Mouse (Mus musculus) thymus, postnatal 0 days (tissue): ENCODE measurements around the gene Terb2. TPM values are rescaled to one million over a fixed set of nuclear protein-coding genes. Genes with fewer than 3 reads are reported as not detected.

Experiments
- DNase-seq: peaks from one replicate; pipeline ENCODE4 v3.0.0-alpha.2; 2015; ENCODE audit warnings: low spot score
- polyA plus RNA-seq: library from polyadenylated mRNA; unstranded; fragments of >200 nt; fragmentation: Nextera tagmentation; extraction: Ambion mirVana; gene quantifications from 2 replicates; pipeline ENCODE4 v1.2.1, GENCODE M21; 2015

Gene Terb2
- not detected in 2 replicates for polyA plus RNA-seq

DNA sequence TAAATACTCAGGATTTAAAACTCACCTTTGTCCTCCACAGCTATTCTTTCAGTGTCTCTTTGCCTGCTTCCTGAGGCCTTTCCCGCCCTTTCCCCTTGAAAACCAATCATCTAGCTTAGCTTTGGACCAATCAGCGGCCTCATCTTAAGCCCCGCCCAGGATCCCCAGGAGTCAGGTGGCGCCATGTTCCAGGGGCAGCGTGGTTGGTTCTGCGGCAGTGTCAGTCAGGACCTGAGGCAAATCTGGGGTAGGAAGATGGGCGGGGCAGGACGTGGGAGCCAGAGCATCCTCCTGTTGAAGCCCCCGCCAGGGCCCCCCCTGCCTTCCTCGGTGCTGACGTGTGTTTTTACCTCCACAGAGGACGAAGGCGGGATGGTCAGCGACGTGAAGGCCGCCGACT, at the start of gene Terb2, which contains the start of gene Patl2:
Gene Terb2 (plus strand): TSS at position 167 of the 400 bp plus-strand sequence.
Gene Patl2 (minus strand): TSS at position 84 of the 400 bp plus-strand sequence.
- no peak for DNase-seq

DNA sequence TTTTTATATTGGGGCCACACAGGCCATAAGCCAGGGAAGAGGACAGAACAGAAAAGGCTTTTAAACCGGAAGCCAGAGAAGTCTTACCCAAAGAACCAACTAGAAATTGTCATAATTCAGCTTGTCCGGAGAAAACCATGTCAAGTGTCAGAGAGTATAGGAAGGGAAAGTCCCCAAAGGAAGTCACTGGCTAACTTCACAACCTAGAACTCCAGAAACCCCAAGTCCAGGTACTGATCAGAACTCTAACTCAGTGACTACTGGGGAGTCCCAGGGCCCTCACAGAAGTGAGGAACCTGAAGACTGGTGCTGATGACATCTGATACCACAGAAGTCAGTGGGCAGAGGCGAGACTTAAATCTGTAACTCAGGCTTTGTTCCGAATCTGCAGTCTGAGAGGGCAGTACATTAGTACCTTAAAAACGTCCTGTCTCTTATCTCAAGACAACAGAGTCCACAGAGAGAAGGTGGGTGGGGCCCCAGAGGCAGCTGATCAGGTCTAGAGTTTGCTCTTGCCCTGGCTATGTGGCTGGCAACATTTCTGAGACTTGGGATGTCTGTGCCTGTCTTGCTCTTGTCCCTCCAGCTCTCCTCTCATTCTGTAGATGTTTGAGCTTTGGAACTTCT, 48.1 kb upstream of the Terb2 start:
- DNase-seq: no peak

DNA sequence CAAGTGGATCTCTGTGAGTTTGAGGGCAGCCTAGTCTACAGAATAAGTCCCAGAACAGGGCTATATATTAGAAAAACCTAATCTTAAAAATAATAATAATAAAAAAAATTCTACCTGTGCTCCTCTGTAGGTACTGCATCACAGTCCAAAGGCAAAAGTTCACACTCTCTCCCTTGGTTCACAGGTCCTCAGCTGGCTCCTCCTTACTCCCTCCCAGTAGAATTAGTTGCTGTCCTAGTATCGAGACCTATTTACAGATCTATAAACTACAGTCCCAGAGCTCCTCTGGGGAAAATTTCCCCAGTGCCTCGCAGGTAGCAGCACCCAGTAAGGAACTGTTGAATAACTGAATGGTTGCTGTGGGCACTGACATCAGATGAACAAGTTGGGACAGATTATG, 45.3 kb upstream of the Terb2 start:
- DNase-seq: no peak

DNA sequence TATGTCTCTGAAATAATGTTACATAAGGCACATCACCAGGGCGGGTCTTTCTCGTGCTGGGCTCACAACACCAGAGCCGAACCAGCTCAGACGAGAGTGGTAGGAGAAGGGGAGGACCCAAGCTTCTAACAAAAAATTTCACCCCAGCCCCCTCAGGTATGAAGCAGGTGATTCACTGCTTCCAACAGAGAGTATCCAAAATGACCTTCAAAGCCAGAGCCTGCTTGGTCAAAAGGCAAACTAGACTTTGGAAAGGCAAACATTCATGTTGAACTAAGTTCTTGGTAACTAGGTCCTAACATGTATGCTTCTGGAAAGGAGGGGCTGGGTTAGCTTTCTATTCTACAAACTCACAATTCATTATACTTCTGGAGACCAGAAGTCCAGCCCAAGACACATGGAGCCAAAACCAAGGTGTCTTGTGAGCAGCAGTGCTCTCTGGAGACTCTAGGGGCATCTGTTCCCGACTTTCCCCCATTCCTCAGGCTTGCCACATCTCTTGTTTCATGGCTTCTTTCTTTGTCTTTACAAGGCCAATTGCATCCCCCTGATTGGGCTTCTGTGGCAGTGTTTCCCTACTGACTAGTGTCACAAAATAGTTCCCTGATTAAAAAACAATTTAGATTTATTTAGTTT, 44.6 kb upstream of the Terb2 start:
- DNase-seq: no peak

DNA sequence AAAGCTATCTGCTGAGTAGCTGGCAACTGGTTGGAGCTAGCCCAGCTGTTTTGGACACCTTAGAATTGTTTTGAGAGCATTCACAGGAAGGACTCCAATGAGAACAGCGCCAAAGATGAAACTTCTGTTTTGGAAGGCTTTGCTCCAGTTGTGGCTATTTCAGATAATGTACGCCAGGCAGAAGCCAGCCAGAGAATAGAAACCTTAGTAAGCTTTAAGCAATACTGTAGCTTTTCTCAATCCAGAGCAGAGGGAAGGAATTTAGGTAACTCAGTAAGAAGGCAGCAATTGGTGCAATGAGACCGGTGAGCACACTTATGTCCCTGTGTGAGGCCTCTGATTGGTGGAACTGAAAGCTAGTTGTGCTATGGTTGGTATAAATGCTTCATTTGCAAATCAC, 43.0 kb upstream of the Terb2 start:
- no peak for DNase-seq

DNA sequence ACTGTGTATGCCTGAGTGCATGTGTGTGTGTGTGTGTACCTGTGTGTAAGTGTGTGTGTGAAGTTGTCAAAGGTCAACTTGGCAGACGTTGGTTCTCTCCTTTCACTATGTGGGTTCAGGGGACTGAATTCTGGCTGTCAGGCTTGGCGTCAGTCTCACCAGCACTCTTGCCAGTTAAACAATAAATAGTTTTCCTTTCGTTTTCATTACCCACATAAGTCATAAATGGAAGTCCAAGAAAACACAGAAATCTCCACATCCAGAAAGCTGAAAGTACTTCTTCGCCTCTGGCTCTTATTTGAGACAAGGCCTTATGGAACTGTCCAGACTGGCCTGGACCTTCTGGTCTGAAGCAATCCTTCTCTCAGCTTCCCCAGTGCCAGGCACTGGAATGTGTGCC, 40.3 kb upstream of the Terb2 start:
- no peak for DNase-seq

DNA sequence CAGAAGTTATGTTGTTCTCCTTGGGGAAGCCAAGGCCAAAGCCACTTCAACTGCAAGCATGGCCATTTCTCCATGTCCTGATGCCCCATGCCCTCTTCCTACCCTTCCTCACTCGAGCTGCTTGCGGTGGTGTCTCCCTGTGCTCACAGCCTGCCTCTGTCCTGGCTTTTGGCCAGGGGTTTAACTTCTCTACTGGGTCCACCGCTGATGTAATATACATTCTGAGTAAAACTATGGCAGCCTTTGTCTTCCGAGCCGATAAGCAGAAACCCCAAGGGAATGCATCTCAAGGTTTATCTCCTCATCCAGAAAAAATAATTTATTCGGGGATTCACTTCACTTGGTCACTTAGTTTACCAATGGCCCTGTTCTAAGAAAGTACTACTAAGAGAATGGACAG, 39.4 kb upstream of the Terb2 start:
- no peak for DNase-seq

DNA sequence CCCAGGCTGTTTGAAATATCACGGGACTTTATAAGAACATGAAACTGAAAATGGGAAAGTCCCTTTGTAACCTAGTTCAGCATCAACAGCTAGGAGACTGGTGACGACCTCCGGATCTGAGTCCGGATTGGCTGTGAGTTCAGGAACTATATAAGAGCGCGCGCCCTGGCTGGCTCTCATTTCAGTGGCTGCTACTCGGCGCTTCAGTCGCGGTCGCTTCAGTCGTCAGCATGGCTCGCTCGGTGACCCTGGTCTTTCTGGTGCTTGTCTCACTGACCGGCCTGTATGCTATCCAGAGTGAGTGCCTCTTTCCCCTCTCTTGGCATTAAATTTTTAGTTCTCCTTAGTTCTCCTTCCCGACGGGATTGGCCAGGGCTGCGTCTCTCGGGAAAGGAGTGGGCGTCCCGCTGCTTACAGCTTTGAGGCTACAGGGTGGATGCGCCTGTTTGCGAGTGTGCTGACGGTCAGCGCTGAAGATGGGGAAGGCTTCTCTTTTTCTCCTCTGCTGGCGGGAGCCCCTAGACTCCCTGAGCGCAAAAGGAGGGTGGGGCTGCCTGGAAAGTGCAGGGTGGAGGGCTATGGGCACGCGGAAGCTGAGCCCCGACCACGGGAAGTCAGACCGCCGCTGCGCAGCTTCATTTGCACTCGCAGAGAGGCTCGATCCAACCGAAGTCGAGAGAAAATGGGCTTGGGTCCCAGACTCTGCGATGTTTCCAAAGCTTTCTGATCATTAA, 38.4 kb upstream of the Terb2 start, which contains the start of gene B2m:
Gene B2m (plus strand): TSS at position 179 of the 734 bp plus-strand sequence.
- peak; percentile 97 for DNase-seq

DNA sequence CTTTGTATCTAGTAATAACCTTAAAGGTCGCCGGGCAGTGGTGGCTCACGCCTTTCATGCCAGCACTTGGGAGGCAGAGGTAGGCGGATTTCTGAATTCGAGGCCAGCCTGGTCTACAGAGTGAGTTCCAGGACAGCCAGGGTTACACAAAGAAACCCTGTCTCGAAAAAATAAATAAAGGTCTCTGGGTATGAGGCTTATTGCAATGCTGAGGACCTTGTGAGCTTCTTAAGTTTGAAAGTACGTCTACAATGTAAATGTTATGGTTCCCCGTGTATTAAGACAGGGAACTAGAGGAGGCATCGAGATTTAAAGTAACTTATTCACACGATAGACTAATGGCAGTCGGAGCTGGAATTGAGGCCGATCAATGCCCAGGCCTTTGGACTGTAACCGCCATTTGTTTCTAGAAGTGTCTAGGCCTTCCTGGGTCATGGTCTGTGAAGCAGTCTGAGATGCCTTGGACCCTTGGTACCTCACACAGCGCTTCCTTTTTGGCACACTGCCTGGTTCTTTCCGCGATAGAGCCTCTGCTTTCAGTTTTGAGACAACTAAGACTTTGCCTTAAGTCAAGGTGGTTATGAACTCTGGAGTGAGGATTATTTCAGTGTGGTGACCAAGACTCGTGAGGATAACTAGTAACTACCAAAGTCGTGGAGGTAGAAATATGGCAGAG, 37.7 kb upstream of the Terb2 start:
- peak; percentile 72 for DNase-seq

DNA sequence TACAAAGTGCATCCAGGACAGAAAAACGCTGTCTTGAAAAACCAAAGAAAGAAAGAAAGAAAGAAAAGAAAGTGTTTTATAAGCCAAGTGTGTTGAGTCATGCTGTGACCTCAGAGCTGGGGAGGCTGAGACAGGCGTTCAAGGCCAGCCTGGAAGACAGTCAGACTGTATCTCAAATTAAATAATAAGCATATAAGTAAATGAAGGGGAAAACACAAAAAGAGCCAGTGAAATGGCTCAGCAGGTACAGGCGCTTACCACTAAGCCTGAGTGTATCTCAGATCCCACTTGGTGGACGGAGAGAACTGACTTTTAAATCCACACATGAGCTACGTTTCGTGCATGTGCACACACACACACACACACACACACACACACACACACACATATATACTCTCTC, 36.8 kb upstream of the Terb2 start:
- no peak for DNase-seq

DNA sequence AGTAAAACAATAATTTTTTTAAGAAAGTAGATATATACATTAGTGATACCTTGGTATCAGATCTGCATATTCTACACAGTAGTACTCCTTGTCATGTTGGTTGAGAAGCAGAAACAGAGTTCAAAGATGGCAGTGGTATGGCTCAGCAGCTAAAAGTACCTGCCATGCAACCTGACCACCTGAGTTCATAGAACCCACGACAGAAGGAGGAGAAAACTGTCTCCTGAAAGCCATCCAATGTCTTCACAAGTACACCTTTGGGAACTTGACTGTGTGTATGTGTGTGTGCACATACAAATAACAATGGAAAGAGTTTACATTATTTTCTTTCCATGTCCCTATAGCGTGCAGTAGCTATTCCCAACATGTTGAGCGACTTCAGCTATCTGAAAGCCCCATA, 36.4 kb upstream of the Terb2 start:
- DNase-seq: no peak

DNA sequence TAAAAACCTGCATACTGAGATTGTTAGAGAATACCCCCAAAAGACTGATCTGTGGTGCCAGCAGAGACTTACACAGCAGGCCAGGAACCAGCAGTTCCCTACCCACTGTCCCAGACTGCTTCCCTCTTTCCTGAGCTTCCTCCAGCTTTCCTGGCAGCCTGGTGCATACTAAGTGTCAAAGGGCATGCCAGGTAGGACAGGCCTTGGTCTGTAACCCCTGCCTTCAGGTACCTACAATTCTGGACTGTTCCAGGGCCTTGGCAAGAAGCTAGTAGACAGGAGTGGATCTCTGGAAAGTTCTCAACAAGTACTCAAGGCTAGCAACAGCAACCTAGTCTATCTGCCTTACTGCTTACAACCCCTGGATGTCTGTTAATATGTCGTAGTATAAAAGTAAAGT, 34.9 kb upstream of the Terb2 start:
- DNase-seq: no peak

DNA sequence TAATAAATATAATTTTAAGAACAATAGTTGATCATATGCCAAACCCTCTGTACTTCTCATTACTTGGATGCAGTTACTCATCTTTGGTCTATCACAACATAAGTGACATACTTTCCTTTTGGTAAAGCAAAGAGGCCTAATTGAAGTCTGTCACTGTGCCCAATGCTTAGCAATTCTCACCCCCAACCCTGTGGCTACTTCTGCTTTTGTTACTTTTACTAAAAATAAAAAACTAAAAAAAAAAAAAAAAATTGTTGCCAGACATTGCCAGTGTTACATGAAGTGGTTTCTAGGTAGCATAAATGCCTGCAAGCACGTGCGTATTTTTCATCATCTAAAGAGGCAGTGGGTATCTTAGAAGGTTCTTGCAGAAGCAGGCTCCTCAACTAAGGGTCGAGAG, 33.2 kb upstream of the Terb2 start:
- DNase-seq: no peak

DNA sequence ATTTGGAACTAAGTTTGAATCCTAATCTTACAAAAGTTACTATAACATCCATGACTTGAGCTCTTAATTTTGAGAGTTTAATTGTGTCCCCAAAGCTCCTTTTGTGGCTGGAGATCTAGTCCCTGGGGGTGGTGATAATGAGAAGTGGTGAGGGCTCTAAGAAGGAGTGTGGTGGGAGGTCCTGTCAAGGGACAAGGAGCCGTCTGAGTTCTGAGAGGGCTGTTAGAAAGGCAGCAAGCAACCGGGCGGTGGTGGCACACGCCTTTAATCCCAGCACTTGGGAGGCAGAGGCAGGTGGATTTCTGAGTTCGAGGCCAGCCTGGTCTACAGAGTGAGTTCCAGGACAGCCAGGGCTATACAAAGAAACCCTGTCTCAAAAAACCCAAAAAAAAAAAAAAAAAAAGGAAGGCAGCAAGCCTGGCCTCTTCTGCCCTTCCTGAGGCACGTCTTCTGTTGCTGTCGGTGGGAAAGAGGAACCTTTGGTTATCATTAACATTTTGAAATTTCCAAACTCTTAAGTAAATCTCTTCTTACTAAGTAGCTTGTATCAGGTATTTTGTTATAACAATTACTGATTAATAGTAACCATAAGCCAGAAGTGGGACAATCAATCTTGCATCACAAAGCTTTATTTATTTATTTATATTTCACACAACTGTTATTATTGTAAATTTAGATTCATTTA, 32.2 kb upstream of the Terb2 start:
- no peak for DNase-seq

DNA sequence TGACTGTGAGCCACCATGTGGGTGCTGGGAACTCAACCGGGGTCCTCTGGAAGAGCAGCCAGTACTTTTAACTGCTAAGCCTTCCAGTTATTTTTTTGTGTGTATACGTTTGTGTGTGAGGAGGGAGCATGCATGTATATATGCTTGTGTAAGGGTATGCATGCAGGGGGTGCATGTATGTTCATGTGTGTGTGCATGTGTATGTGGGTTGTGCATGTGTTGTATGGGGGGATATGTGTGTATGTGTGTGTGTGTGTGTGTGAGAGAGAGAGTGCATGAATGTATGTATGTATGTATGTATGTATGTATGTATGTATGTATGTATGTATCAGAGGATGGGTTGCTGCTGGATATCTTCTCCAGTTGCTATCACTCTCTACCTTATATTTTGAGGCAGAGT, 31.6 kb upstream of the Terb2 start:
- no peak for DNase-seq

DNA sequence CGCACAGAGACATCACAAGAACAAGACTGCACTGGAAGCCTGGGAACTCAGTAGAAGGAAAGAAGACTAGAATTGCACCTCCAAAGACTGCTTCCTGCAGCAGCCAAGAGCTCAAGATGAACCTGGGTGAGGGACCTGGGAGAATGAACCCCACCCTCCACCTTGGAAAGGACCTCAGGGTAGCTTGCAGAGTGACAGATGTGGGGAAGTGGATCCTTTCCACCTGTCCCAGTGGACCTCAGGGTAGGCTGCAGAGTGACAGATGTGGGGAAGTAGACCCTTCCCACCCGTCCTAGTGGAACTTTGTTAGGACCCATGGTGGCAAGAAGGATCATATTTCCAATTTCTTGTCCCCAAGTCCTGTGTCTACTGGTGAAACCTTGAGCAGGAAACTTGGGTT, 30.8 kb upstream of the Terb2 start:
- no peak for DNase-seq

DNA sequence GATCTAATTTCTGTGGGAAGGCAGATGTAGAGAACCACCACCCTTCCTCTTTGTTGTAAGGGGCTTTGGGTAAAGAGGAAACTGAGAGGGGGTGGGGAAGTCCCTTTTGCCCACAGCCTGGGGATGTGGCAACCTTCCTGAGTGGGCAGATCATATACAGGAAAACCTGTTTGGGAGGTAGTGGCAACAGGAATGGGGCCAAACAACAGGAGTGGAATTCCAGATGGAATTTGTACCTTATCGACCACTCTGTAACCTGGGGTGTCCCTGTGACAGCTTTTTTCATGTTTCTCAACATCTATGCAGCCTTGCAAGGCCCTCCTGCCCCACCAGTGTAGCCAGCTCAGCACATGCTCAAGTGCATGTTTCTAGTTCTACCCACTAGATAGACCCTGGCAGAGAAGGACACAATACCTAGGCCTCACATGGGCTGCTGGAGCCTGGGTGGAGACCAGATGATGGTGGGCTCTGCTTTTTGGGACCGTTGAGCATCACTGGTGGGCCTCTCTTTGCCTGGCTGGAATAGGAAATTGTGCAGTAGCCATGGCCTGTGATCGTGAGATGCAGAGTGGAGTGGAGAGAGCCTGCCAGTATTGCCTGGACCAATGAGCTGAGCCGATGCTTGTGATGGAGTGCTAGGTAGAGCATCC, 29.9 kb upstream of the Terb2 start:
- DNase-seq: no peak

DNA sequence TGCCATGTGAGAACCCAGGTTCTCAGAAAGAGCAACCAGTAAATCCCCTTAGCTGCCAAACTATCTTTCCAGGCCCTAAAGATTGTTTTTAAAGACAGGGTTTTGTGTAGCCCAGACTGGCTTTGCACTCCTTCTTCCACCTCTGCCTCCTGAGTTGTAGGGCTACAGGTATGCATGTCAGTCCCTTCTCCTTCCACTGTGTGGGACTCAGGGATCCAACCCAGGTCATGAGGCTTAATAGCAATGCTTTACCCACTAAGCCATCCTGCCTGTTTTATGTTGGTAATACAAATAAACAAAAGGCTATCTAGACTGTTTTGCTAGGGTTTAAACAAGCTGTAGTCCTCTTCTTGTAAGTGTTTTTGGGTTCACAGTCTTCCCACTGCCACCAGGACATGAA, 28.5 kb upstream of the Terb2 start:
- no peak for DNase-seq

DNA sequence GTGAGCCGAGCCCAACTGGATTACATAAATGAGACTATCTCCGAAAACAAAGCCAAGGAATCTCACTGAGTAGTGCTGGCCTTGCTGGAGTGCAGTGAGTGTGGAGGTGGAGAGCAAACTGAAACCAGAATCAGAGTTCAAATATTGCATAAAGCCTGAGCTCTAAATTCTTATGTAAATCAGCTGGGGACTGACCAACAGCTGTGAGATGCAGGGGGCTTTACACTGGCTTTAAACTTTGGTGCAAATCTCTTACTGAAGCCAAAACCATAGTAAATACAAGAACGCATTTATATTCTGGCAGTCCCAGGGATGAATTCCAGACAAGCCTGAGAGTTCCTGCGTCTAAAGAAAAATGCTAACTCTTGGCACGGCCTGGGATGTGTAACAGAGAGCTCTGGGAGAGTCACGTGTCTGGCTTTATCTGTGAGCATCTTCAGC, 27.7 kb upstream of the Terb2 start:
- DNase-seq: no peak

DNA sequence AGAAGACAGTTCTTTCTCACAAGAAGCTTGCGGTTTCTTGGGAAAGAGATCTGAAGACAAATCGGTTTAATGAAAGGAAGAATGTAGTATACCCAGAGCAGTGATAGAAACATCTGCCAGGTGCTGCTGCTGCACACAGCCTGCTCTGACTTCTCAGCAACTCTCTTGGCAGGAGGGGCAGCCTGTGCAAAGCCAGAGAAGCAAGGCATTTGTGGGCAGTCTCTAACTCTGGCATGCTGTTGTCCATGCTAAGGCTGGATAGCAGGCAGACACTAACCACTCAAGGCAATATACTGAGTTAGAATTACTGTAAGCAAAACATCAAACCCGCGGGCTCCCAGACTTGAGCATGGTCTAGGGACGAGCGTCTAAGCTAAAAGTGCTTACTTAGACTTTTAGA, 26.4 kb upstream of the Terb2 start:
- peak; percentile 74 for DNase-seq

DNA sequence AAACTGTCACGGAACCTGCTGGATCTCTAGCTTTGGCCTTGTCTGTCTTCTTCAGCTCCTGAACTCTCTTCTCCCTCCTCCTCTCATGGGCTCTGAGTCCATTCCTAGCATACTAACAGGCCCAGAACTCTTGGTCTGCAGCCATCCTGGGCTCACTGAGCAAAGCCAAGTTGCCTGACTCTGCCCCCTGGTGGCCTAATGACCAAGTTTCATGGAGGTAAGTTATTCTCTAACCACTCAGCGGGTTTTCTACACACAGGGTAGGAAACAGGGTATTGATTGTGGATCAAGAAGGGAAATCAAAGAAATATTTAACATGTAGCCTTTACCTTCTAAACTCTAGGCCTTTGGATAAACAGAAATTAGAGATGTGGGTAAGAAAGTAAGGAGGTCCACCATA, 25.4 kb upstream of the Terb2 start, which contains the start of gene Trim69:
Gene Trim69 (plus strand): TSS at position 21 of the 400 bp plus-strand sequence.
- peak; percentile 80 for DNase-seq
